Mouse (Mus musculus) myocyte (in vitro differentiated cells): ENCODE measurements around the gene Fam241a.

Source experiments
- CEBPB ChIP-seq: IDR thresholded peaks from 2 replicates; pipeline ENCODE4 v1.6.1; 2011; ENCODE audit warnings: mild to moderate bottlenecking, moderate library complexity; ENCODE audit not compliant: poor library complexity, insufficient read depth, severe bottlenecking
- E2F4 ChIP-seq: IDR thresholded peaks from one replicate; pipeline ENCODE4 v1.6.1; 2011; ENCODE audit warnings: mild to moderate bottlenecking, control low read depth, moderate library complexity; ENCODE audit not compliant: insufficient read depth
- MAX ChIP-seq: IDR thresholded peaks from one replicate; pipeline ENCODE4 v1.6.1; 2011; ENCODE audit warnings: low read depth, mild to moderate bottlenecking, control low read depth
- POLR2A ChIP-seq: IDR thresholded peaks from one replicate; pipeline ENCODE4 v1.6.1; 2011; ENCODE audit warnings: low read depth, mild to moderate bottlenecking, control low read depth, moderate library complexity; ENCODE audit not compliant: insufficient read length
- POLR2AphosphoS2 ChIP-seq: IDR thresholded peaks from one replicate; pipeline ENCODE4 v1.6.1; 2011; ENCODE audit warnings: low read depth, control low read depth; ENCODE audit not compliant: insufficient read length

DNA sequence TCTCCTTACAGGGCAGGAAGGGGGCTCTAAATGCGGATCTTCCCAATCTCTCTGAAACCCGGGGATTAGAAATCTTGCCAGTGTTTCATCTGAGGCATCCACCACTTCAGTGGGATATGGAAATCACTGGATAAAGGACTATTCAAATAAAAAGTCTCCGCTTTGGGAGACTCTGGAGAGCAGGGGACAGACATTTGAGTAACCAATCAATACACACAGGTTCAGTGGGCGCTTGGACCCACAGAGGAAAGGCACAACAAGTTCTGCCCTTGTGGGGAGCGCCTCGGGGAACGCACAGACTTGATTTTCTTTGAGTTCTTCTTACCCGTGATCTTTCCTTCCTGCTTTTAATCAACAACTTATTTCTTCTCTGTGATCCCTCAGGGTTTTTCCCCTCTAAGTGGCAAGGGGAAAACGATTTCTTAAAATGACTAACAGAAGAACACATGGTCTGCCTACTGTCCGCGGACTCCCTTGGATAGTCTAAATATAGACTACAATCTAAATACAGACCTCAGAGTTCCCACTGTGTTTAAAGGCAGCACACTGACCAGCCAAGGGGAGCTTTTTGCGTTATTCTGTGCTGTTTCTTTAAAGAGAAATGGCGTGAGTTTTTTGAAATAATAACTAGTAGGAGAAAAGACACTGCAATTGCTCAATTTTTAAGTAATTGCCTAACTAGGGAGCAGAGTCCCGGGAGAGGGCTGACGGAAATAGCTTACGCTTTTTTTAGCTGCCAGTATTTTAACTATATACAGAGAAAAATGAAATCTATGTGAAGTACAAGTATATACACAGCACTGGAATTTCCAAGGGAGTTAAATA, 18.0 kb upstream of the Fam241a start:
- no peak for TF ChIP-seq POLR2AphosphoS2
- no peak for TF ChIP-seq MAX
- no peak for TF ChIP-seq POLR2A
- TF ChIP-seq E2F4, result no peak
- TF ChIP-seq CEBPB, result no peak
